Mouse (Mus musculus) testis, postnatal 10 days (tissue): ENCODE data around the gene Gm16181.

Source experiments
- DNase-seq: peaks from one replicate; pipeline ENCODE4 v3.0.0; 2021; ENCODE audit warnings: low spot score

Gene Gm16181

GRCm38 (mm10) chr17:35272249-35272648 lies 51.6 kb downstream of the Gm16181 start:
- DNase-seq = no peak
